Mouse (Mus musculus): ENCODE results near the gene Gm6676.
"Not testable (repeated sequence)": the region's sequence is repeated elsewhere in the genome, so short reads cannot be mapped to it uniquely, and the experiment has no call there.

The Gm6676 gene

GRCm38 (mm10) chr14:7125312-7125711 lies at the start of gene Gm6676:
TSS of gene Gm6676 (minus strand) at chr14:7125412.
- in situ Hi-C loops (cut with MboI, MseI), result loop anchor here (10.0 kb wide), 1 partner anchor 69 kb away; the partner anchor contains the start of gene Gm16434

GRCm38 (mm10) chr14:7174483-7174971 lies 49.3 kb upstream of the Gm6676 start, which contains the start of gene Gm3512:
TSS of gene Gm3512 (minus strand) at chr14:7174533.
- in situ Hi-C loops (cut with MboI, MseI), result not testable (repeated sequence)

- in situ Hi-C loops (cut with MboI, MseI), result not testable (repeated sequence)
These were observed 19.9 kb downstream of the Gm6676 start for GRCm38 (mm10) chr14:7105124-7105802.

- in situ Hi-C loops (cut with MboI, MseI), result not testable (repeated sequence)
These were observed 24.7 kb downstream of the Gm6676 start, which contains the start of gene Gm3696 for GRCm38 (mm10) chr14:7100521-7100920. TSS of gene Gm3696 (minus strand) at chr14:7100621.

Data from regulatory T cell (primary cell).